Mouse (Mus musculus) cerebellum, postnatal 4 days (tissue): ENCODE measurements around the gene Atad2b.

ENCODE experiments used
- DNase-seq, 2 experiments: peaks; one replicate each; pipeline ENCODE4 v3.0.0; 2022; ENCODE audit warnings: low spot score in 2 of 2, mixed read lengths in 1 of 2

Gene Atad2b

GRCm38 (mm10) chr12:5081480-5081879 is 164.3 kb downstream of the Atad2b start:
- DNase-seq, result no peak

- no peak for DNase-seq
Observed at GRCm38 (mm10) chr12:5084714-5085113, 167.6 kb downstream of the Atad2b start.

DNA sequence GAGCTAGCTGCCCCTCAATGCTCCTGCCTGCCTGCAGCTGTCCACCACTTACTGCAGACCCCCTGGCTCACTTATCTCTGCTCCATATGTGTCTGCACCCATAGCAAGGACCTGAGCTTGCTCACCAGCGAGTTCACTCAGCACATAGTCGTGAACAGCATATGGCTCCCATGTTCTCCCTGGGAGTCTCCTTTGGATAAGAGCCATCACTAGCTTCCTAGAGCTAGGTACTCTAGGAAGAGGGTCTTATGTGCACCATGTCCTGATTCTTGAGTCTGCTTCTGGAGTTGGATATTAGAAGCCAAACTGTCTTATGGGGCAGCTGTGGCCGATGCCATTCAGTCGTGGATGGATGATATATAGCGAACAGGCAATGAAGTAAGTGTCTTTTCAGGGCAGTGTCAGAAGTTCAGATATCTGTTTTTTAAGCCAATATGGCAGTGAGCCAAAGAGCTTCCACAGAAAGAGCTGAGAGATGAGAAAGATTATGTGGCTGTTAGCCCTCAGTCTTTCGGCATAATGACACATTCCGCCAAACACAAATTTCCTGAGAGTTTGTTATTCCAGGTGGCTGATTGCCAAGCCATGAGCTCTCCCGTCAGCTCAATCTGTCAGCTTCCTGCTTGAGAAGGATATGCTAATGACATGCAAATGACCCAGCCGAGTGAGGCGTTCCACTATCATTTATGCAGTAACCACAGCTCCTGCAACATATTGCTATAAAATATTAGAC is 170.8 kb downstream of the Atad2b start:
- DNase-seq, result peak in 1 of 2 experiments; percentile 63

DNA sequence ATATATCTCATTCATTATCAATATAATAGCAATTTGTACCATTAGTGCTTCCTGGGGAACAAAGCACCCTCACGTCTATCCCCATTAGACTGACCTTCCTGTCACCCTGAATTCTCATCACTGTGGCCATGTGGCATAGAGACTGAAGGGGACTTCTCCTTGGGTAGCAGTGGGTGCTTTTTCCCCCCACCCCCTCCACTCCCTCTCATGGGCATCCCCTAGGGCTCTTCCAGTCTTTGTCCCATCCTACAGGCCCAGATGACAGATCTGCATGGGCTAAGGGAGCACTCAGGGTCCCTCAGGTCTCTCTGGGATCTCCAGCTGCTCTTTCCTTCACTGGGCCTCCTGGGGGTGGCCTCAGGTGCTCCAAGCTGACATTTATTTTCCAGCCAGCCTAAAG is 171.5 kb downstream of the Atad2b start:
- no peak for DNase-seq
